Mouse (Mus musculus) bone marrow macrophage, adult 2 months (primary cell): ENCODE results near the gene Eqtn. TPM values are rescaled to one million over a fixed set of nuclear protein-coding genes. Genes with fewer than 3 reads are reported as not detected.

ENCODE experiments used
- H3K27ac ChIP-seq: 2 replicates; pipeline ENCODE4 v1.5.1; 2012; ENCODE audit warnings: low read depth, low read length; ENCODE audit not compliant: insufficient read depth
- H3K4me1 ChIP-seq: 2 replicates; pipeline ENCODE4 v1.6.1; 2012; ENCODE audit warnings: low read length; ENCODE audit not compliant: control insufficient read depth, insufficient read depth
- H3K4me3 ChIP-seq: 2 replicates; pipeline ENCODE4 v1.5.1; 2012; ENCODE audit warnings: mild to moderate bottlenecking, low read length, moderate library complexity; ENCODE audit not compliant: insufficient read depth
- CTCF ChIP-seq: IDR thresholded peaks from 2 replicates; pipeline ENCODE4 v1.5.1; 2012; ENCODE audit warnings: low read depth, mild to moderate bottlenecking, low read length, moderate library complexity
- POLR2A ChIP-seq: IDR thresholded peaks from 2 replicates; pipeline ENCODE4 v1.6.1; 2012; ENCODE audit warnings: mild to moderate bottlenecking, low read depth, low read length, borderline replicate concordance
- polyA plus RNA-seq: library from polyadenylated mRNA; stranded (reverse); fragments of >200 nt; gene quantifications from 2 replicates; pipeline ENCODE4 v1.2.4, GENCODE M21; 2012; ENCODE audit not compliant: missing spikeins, insufficient read depth, insufficient read length

The Eqtn gene
- 0.52 and 0.97 TPM in 2 replicates for polyA plus RNA-seq

GRCm38 (mm10) chr4:94928743-94929142 is at the start of gene Eqtn:
Gene Eqtn, minus strand, starts transcription at chr4:94928843.
- Histone ChIP-seq H3K27ac (no peak within 1 kb of the TSS), H3K4me3 (no peak within 1 kb of the TSS), H3K4me1 (no peaks in the 10 kb centered on the region)
- TF ChIP-seq CTCF (no peak), POLR2A (no peak)

GRCm38 (mm10) chr4:94973321-94973720 is 44.7 kb upstream of the Eqtn start:
- TF ChIP-seq CTCF: no peak
- TF ChIP-seq POLR2A: no peak
- no peak overlapping the region for H3K4me3 ChIP-seq
- no peak overlapping the region for H3K27ac ChIP-seq
- peaks cover 11% of the 10 kb centered on the region for H3K4me1 ChIP-seq

- no peak for TF ChIP-seq POLR2A
- no peak for TF ChIP-seq CTCF
- Histone ChIP-seq H3K4me1 (no peaks in the 10 kb centered on the region), H3K4me3 (no peak overlapping the region), H3K27ac (no peak overlapping the region)
These were observed 24.1 kb upstream of the Eqtn start for GRCm38 (mm10) chr4:94952773-94953172.

- no peak overlapping the region for H3K27ac ChIP-seq
- TF ChIP-seq CTCF (no peak), POLR2A (no peak)
- H3K4me3 ChIP-seq: no peak overlapping the region
- no peaks in the 10 kb centered on the region for H3K4me1 ChIP-seq
These were observed 12.7 kb upstream of the Eqtn start for GRCm38 (mm10) chr4:94941221-94941855.

GRCm38 (mm10) chr4:94901780-94902179 is 26.9 kb downstream of the Eqtn start:
- peaks cover 8% of the 10 kb centered on the region for H3K4me1 ChIP-seq
- H3K4me3 ChIP-seq: peak overlapping the region; percentile 37
- H3K27ac ChIP-seq: no peak overlapping the region; the same call in 1 of the 2 replicates
- TF ChIP-seq POLR2A (no peak), CTCF (no peak)

GRCm38 (mm10) chr4:94900744-94901143 is 27.9 kb downstream of the Eqtn start:
- TF ChIP-seq CTCF (no peak), POLR2A (no peak)
- H3K27ac ChIP-seq: no peak overlapping the region
- H3K4me1 ChIP-seq: peaks cover 8% of the 10 kb centered on the region
- no peak overlapping the region for H3K4me3 ChIP-seq

Other genes with a start within 250 kb of the Eqtn start
- not detected in 2 replicates for gene Tek, start 189.6 kb downstream of the Eqtn start, polyA plus RNA-seq
- 28.4 and 30.5 TPM in 2 replicates for gene Mysm1, start 50.3 kb upstream of the Eqtn start, polyA plus RNA-seq
- gene Jun, start 123.4 kb upstream of the Eqtn start, polyA plus RNA-seq: 37.4 and 39.6 TPM in 2 replicates